Mouse (Mus musculus) bone marrow macrophage, adult 2 months (primary cell): ENCODE data around the gene Rnf223.

ENCODE experiments used
- CTCF ChIP-seq: IDR thresholded peaks from 2 replicates; pipeline ENCODE4 v1.5.1; 2012; ENCODE audit warnings: low read depth, mild to moderate bottlenecking, low read length, moderate library complexity
- POLR2A ChIP-seq: IDR thresholded peaks from 2 replicates; pipeline ENCODE4 v1.6.1; 2012; ENCODE audit warnings: mild to moderate bottlenecking, low read depth, low read length, borderline replicate concordance

- TF ChIP-seq POLR2A (no peak), CTCF (no peak)
Measured at GRCm38 (mm10) chr4:156097770-156098366, 32.4 kb upstream of the Rnf223 start.
